Mouse (Mus musculus) CH12.LX (cell line): ENCODE data around the gene Nrsn1. TPM values are rescaled to one million over a fixed set of nuclear protein-coding genes. Genes with fewer than 3 reads are reported as not detected.

Source experiments
- DNase-seq: peaks from one replicate; pipeline ENCODE4 v3.0.0-alpha.2; 2013; ENCODE audit errors: extremely low read depth
- H3K27ac ChIP-seq: 2 replicates; pipeline ENCODE4 v1.5.1; 2012; ENCODE audit warnings: low read depth, mild to moderate bottlenecking, control low read depth, moderate library complexity; ENCODE audit not compliant: insufficient read depth
- H3K27me3 ChIP-seq: replicated peaks from 2 replicates; pipeline ENCODE3; 2012; ENCODE audit warnings: inconsistent platforms
- H3K36me3 ChIP-seq, 2 experiments: replicated peaks in 1 of 2; 2 replicates each; pipeline versions ENCODE3 to v1.6.1; 2012; ENCODE audit warnings: inconsistent platforms in 1 of 2, low read length in 1 of 2, mild to moderate bottlenecking in 1 of 2, mixed read lengths in 1 of 2, moderate library complexity in 1 of 2; ENCODE audit not compliant: control insufficient read depth in 1 of 2, insufficient read depth in 1 of 2
- H3K4me1 ChIP-seq, 2 experiments: 2 replicates each; pipeline ENCODE4 v1.6.1; 2012; ENCODE audit warnings: inconsistent platforms in 1 of 2, moderate library complexity in 1 of 2; ENCODE audit not compliant: insufficient read depth in 2 of 2, control insufficient read depth in 1 of 2
- H3K4me2 ChIP-seq: 2 replicates; pipeline ENCODE4 v1.6.1; 2012; ENCODE audit warnings: low read depth, mild to moderate bottlenecking, control low read depth; ENCODE audit not compliant: poor library complexity, insufficient read depth, severe bottlenecking
- H3K4me3 ChIP-seq, 3 experiments: fragments of 150-350 bp in 1 of 3; sonication (generic) in 1 of 3; replicated peaks in 1 of 3; 2 replicates each; pipeline versions ENCODE3 to v1.5.1; 2011 to 2012; ENCODE audit warnings: low read depth in 2 of 3, low read length in 2 of 3, mild to moderate bottlenecking in 2 of 3, moderate library complexity in 2 of 3, control low read depth in 1 of 3, improper control_type of control experiment in 1 of 3, inconsistent platforms in 1 of 3, mixed read lengths in 1 of 3; ENCODE audit not compliant: poor library complexity in 1 of 3
- H3K79me2 ChIP-seq: replicated peaks from 2 replicates; pipeline ENCODE4 v1.6.1; 2012; ENCODE audit warnings: mild to moderate bottlenecking, moderate library complexity; ENCODE audit not compliant: control insufficient read depth, poor library complexity, insufficient read depth, severe bottlenecking; ENCODE audit errors: extremely low read depth
- H3K9ac ChIP-seq: 2 replicates; pipeline ENCODE4 v1.6.1; 2012; ENCODE audit warnings: low read depth, mild to moderate bottlenecking, control low read depth, moderate library complexity; ENCODE audit not compliant: insufficient read depth
- H3K9me3 ChIP-seq: replicated peaks from 2 replicates; pipeline ENCODE3; 2012; ENCODE audit warnings: low read length, inconsistent platforms, mixed read lengths
- BHLHE40 ChIP-seq: IDR thresholded peaks from 2 replicates; pipeline ENCODE4 v1.6.1; 2011; ENCODE audit warnings: mild to moderate bottlenecking, low read depth, low read length, improper control_type of control experiment
- CHD1 ChIP-seq: IDR thresholded peaks from 2 replicates; pipeline ENCODE4 v1.6.1; 2012; ENCODE audit warnings: low read depth, low read length, improper control_type of control experiment, inconsistent platforms
- CHD2 ChIP-seq: IDR thresholded peaks from 2 replicates; pipeline ENCODE4 v1.6.1; 2011; ENCODE audit warnings: low read length, improper control_type of control experiment
- CTCF ChIP-seq, 2 experiments: IDR thresholded peaks in 1 of 2; conservative IDR thresholded peaks in 1 of 2; 2 replicates each; pipeline ENCODE4 v1.5.1; 2011 to 2012; ENCODE audit warnings: low read depth in 2 of 2, low read length in 2 of 2, improper control_type of control experiment in 1 of 2, inconsistent platforms in 1 of 2, mild to moderate bottlenecking in 1 of 2, moderate library complexity in 1 of 2
- E2F4 ChIP-seq: IDR thresholded peaks from 2 replicates; pipeline ENCODE4 v1.6.1; 2011; ENCODE audit warnings: low read depth, low read length, improper control_type of control experiment; ENCODE audit not compliant: insufficient replicate concordance
- GABPA ChIP-seq: IDR thresholded peaks from 2 replicates; pipeline ENCODE4 v1.6.1; 2012; ENCODE audit warnings: low read depth, low read length, improper control_type of control experiment, inconsistent platforms; ENCODE audit not compliant: insufficient replicate concordance
- HCFC1 ChIP-seq: IDR thresholded peaks from 2 replicates; pipeline ENCODE4 v1.6.1; 2012; ENCODE audit warnings: low read depth, mild to moderate bottlenecking, inconsistent platforms, low read length, improper control_type of control experiment
- IRF4 ChIP-seq: IDR thresholded peaks from 2 replicates; pipeline ENCODE4 v1.6.1; 2014; ENCODE audit warnings: low read depth, mild to moderate bottlenecking, inconsistent platforms, low read length, improper control_type of control experiment
- JUND ChIP-seq: conservative IDR thresholded peaks from 2 replicates; pipeline ENCODE4 v1.6.1; 2011; ENCODE audit warnings: low read depth, low read length, improper control_type of control experiment
- KAT2A ChIP-seq: IDR thresholded peaks from 2 replicates; pipeline ENCODE4 v1.6.1; 2012; ENCODE audit warnings: low read length, improper control_type of control experiment, inconsistent platforms; ENCODE audit not compliant: insufficient replicate concordance
- MAX ChIP-seq: IDR thresholded peaks from 2 replicates; pipeline ENCODE4 v1.6.1; 2011; ENCODE audit warnings: low read length, improper control_type of control experiment
- MXI1 ChIP-seq: IDR thresholded peaks from 2 replicates; pipeline ENCODE4 v1.6.1; 2011; ENCODE audit warnings: mild to moderate bottlenecking, low read depth, low read length, improper control_type of control experiment
- MYC ChIP-seq: IDR thresholded peaks from 2 replicates; pipeline ENCODE4 v1.6.1; 2011; ENCODE audit warnings: low read depth, mild to moderate bottlenecking, improper control_type of control experiment, low read length
- NELFE ChIP-seq: IDR thresholded peaks from 2 replicates; pipeline ENCODE4 v1.6.1; 2011; ENCODE audit warnings: low read depth, low read length, improper control_type of control experiment
- NRF1 ChIP-seq: IDR thresholded peaks from 2 replicates; pipeline ENCODE4 v1.6.1; 2014; ENCODE audit warnings: low read depth, mild to moderate bottlenecking, inconsistent platforms, low read length, improper control_type of control experiment, moderate library complexity
- PAX5 ChIP-seq: IDR thresholded peaks from 2 replicates; pipeline ENCODE4 v1.6.1; 2012; ENCODE audit warnings: low read length, inconsistent platforms, mixed read lengths
- POLR2A ChIP-seq: IDR thresholded peaks from 2 replicates; pipeline ENCODE4 v1.6.1; 2011; ENCODE audit warnings: low read depth, mild to moderate bottlenecking, improper control_type of control experiment, low read length
- RAD21 ChIP-seq: IDR thresholded peaks from 2 replicates; pipeline ENCODE4 v1.6.1; 2011; ENCODE audit warnings: low read depth, mild to moderate bottlenecking, low read length, improper control_type of control experiment, moderate library complexity
- RCOR1 ChIP-seq: conservative IDR thresholded peaks from 2 replicates; pipeline ENCODE4 v1.6.1; 2012; ENCODE audit warnings: low read depth, mild to moderate bottlenecking, inconsistent platforms, low read length, improper control_type of control experiment
- SMC3 ChIP-seq: IDR thresholded peaks from 2 replicates; pipeline ENCODE4 v1.6.1; 2011; ENCODE audit warnings: low read depth, low read length, improper control_type of control experiment
- TBP ChIP-seq: conservative IDR thresholded peaks from 2 replicates; pipeline ENCODE4 v1.6.1; 2011; ENCODE audit warnings: low read depth, low read length, improper control_type of control experiment
- UBTF ChIP-seq: IDR thresholded peaks from 2 replicates; pipeline ENCODE4 v1.6.1; 2012; ENCODE audit warnings: low read depth, mild to moderate bottlenecking, inconsistent platforms, low read length, improper control_type of control experiment, moderate library complexity
- ZC3H11A ChIP-seq: IDR thresholded peaks from 2 replicates; pipeline ENCODE4 v1.6.1; 2012; ENCODE audit warnings: low read depth, mild to moderate bottlenecking, inconsistent platforms, low read length, improper control_type of control experiment
- ZMIZ1 ChIP-seq: IDR thresholded peaks from 2 replicates; pipeline ENCODE4 v1.6.1; 2012; ENCODE audit warnings: low read depth, mild to moderate bottlenecking, inconsistent platforms, low read length, improper control_type of control experiment
- ZNF384 ChIP-seq: IDR thresholded peaks from 2 replicates; pipeline ENCODE4 v1.6.1; 2012; ENCODE audit warnings: low read depth, low read length, improper control_type of control experiment, inconsistent platforms
- dilution Hi-C: fragments of 300-500 bp; cut with MboI; formaldehyde crosslinking; loops from 2 replicates; pipeline ENCODE4 v1.14.3; 2020; ENCODE audit warnings: low sequenced_read_pairs; ENCODE audit not compliant: extremely low pct_unique_long_range_greater_than_20kb, extremely low pct_ligation_motif_present
- in situ Hi-C: fragments of 300-500 bp; cut with MboI; formaldehyde crosslinking; loops from 3 replicates; pipeline ENCODE4 v1.14.3; 2019; ENCODE audit warnings: low sequenced_read_pairs, low pct_ligation_motif_present, low pct_unique_long_range_greater_than_20kb, mixed read lengths
- polyA plus RNA-seq: library from polyadenylated mRNA; unstranded; fragments of >175 nt; gene quantifications from 2 replicates; pipeline ENCODE4 v1.2.1, GENCODE M21; 2012; ENCODE audit warnings: low read depth; ENCODE audit not compliant: insufficient read length
- total RNA-seq, 2 experiments: library from RNA; depleted of rRNA; stranded (reverse); fragments of 300-350 nt in 1 of 2; fragments of >200 nt in 1 of 2; gene quantifications; 2 replicates each; pipeline ENCODE4 v1.2.3; 2012 to 2014

The Nrsn1 gene
- total and polyA plus RNA-seq, 3 experiments = not detected

DNA sequence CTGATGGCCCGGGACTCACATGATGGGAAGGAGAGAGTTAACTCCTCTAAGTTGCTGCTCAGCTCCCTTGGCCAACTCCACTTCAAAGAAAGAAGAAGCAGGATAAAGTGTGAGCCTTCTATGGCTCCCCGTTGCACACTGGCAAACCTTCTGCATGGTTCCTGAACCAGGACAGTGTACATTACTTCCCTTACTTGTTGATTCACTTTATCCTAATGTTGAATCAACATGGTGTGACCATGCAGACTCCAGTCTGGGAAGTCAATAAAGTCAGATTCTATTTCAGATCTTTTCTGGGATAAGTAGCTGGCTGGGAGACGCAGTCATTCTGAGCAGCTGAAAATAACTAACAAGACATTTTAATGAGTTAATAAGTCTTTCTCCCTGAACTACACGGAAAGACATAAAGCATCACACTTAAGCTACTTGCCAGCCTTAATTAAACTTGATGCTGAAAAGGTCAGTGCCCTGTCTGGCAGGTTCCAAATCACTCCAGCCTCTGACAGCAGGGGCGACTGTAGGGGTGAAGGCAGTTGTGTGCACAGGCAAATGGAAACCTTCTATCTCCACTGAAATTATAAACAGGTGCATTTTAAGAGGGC, 50.0 kb downstream of the Nrsn1 start:
- in situ Hi-C loops = no loop called here
- Histone ChIP-seq H3K27ac (no peak overlapping the region), H3K79me2 (no peaks in the 10 kb centered on the region), H3K9ac (no peak overlapping the region), H3K27me3 (no peaks in the 10 kb centered on the region), H3K9me3 (peaks cover 4% of the 10 kb centered on the region), H3K4me1 (peaks cover 0 to 6% of the 10 kb centered on the region in 2 experiments; a peak in 1 of 4 replicates), H3K4me3 (no peak overlapping the region), H3K4me2 (no peak overlapping the region), H3K36me3 (no peaks in the 10 kb centered on the region)
- DNase-seq = no peak
- dilution Hi-C loops = no loop called here
- TF ChIP-seq KAT2A = no peak

GRCm38 (mm10) chr13:25218394-25218793, 51.9 kb downstream of the Nrsn1 start:
- H3K79me2 ChIP-seq = no peaks in the 10 kb centered on the region
- TF ChIP-seq SMC3 (no peak), BHLHE40 (no peak), UBTF (no peak), HCFC1 (no peak), IRF4 (no peak), POLR2A (no peak), ZC3H11A (no peak), RCOR1 (no peak), NRF1 (no peak), CHD2 (no peak), MXI1 (no peak), JUND (no peak), CHD1 (no peak)
- peak; percentile 51 for DNase-seq
- H3K27ac ChIP-seq = no peak overlapping the region
- peaks cover 4% of the 10 kb centered on the region for H3K9me3 ChIP-seq
- H3K36me3 ChIP-seq = no peaks in the 10 kb centered on the region
- peaks cover 0 to 6% of the 10 kb centered on the region in 2 experiments; a peak in 1 of 4 replicates for H3K4me1 ChIP-seq
- in situ Hi-C loops (no loop called here), dilution Hi-C loops (no loop called here)
- no peak overlapping the region for H3K4me3 ChIP-seq
- H3K27me3 ChIP-seq = no peaks in the 10 kb centered on the region
- H3K9ac ChIP-seq = no peak overlapping the region
- H3K4me2 ChIP-seq = no peak overlapping the region

DNA sequence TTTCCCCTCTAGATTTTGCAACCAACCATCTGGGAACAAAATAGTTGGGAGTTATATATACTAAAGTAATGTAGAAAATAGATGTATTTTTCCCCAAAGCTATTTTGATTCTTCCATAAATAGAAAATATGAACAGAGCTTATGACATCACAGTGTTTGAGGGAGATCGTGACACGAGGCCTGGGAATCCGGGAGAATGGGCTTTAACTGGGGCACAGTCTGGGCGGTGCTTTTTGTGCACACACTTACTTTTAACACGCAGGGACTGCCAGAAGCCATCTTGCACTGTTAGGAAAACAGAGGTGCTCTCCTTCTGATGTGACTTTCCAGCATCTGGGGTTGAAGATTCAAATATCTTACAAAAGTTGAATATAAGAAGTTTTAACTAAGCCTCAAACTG, 63.4 kb downstream of the Nrsn1 start:
- Histone ChIP-seq H3K4me3 (no peak overlapping the region), H3K4me2 (no peak overlapping the region), H3K4me1 (no peaks in the 10 kb centered on the region), H3K36me3 (no peaks in the 10 kb centered on the region)
- in situ Hi-C loops = no loop called here
- TF ChIP-seq MYC = no peak
- TF ChIP-seq BHLHE40 = no peak
- no peak for TF ChIP-seq NELFE
- TF ChIP-seq E2F4 = no peak
- no peak for TF ChIP-seq POLR2A
- TF ChIP-seq ZNF384 = no peak
- TF ChIP-seq MAX = no peak
- TF ChIP-seq PAX5 = no peak
- TF ChIP-seq GABPA = no peak
- no peak for TF ChIP-seq JUND
- TF ChIP-seq RAD21 = no peak
- no peak for TF ChIP-seq SMC3
- TF ChIP-seq ZMIZ1 = no peak
- TF ChIP-seq CTCF (conservative IDR thresholded peaks at IDR 0.05 in 1 of 2, IDR thresholded peaks at IDR 0.05 in 1 of 2; ENCODE audit: low read depth in 2 of 2, low read length in 2 of 2) = no peak
- TF ChIP-seq TBP = no peak
- TF ChIP-seq KAT2A = no peak
- TF ChIP-seq IRF4 = no peak
- TF ChIP-seq, all 38 proteins: peak for 0
- Histone ChIP-seq H3K27me3 (no peaks in the 10 kb centered on the region), H3K9me3 (no peaks in the 10 kb centered on the region), H3K27ac (no peak overlapping the region), H3K9ac (no peak overlapping the region), H3K79me2 (no peaks in the 10 kb centered on the region)
- DNase-seq = no peak
- dilution Hi-C loops = no loop called here
